Mouse (Mus musculus): ENCODE measurements around the gene Atp4b. TPM values are rescaled to one million over a fixed set of nuclear protein-coding genes. Genes with fewer than 3 reads are reported as not detected.

The Atp4b gene
- total and polyA plus RNA-seq, 2 experiments from 2014 or later = 0.14 TPM; not detected in 1

DNA sequence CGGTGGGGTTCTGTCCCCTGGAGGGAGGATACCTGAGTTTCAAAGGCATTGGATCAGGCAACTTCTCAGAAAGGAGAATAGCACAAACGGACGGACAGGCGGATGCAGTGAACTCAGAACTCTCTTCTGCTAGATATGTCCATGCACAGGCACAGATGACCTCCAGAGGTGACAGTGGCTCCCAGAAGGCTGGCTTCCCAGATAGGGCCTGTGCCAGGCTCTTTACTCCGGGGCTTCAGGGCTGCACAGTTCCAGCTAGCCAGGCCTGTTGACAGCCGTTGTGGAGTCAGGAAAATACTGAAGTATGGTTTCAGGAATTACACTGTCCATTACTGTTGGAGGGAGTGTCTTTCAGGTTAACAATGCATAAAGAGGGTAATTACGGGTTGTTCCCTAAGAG lies 46.6 kb downstream of the Atp4b start:
- peaks cover 15% of the 10 kb centered on the region for H3K4me1 ChIP-seq (ENCODE audit: control insufficient read depth, insufficient read depth)
- ATAC-seq (ENCODE audit: insufficient read depth, low read depth) (peak; percentile 84), DNase-seq (ENCODE audit: low spot score) (no peak)
- no peak overlapping the region for H3K9ac ChIP-seq (replicated peaks; ENCODE audit: low read depth, low read length)
- no peaks in the 10 kb centered on the region for H3K9me3 ChIP-seq (replicated peaks; ENCODE audit: control insufficient read depth, low read length)
- H3K4me3 ChIP-seq (ENCODE audit: low read depth, low read length) = no peak overlapping the region
- H3K27ac ChIP-seq (ENCODE audit: low read depth) = peak overlapping the region; percentile 62
- H3K4me2 ChIP-seq (ENCODE audit: low read depth, low read length) = no peak overlapping the region
- no peaks in the 10 kb centered on the region for H3K27me3 ChIP-seq (ENCODE audit: control insufficient read depth, insufficient read depth, low read length)
- peaks cover 77% of the 10 kb centered on the region for H3K36me3 ChIP-seq (replicated peaks; ENCODE audit: control insufficient read depth, insufficient read depth, low read length)
- 46% methylated on average over 7 of the region's 7 CpGs for WGBS
- no peak for TF ChIP-seq EP300 (IDR thresholded peaks at IDR 0.05; ENCODE audit: low read depth)
- TF ChIP-seq CTCF (IDR thresholded peaks at IDR 0.05; ENCODE audit: low read depth) = no peak

DNA sequence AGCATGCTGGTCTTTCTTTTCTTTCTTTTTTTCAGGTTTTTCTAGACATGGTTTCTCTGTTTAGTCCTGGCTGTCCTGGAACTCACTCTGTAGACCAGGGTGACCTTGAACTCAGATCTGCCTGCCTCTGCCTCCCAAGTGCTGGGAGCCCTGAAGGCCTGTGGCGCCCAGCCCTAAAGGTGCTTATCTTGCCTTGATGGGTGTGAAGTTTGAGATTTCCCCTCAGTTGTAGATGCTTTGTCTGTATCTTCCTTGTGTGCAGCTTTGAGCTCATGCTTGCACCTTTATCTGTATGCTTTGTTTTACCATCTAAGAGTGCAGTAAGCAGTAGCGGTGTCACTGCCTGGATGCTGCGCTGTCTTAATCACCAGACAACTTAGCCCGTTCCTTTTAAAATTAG lies 53.5 kb downstream of the Atp4b start:
- Histone ChIP-seq H3K9me3 (replicated peaks; ENCODE audit: control insufficient read depth, low read length) (no peaks in the 10 kb centered on the region), H3K4me1 (ENCODE audit: control insufficient read depth, insufficient read depth) (peaks cover 12% of the 10 kb centered on the region), H3K27ac (ENCODE audit: low read depth) (no peak overlapping the region), H3K27me3 (ENCODE audit: control insufficient read depth, insufficient read depth, low read length) (no peaks in the 10 kb centered on the region), H3K9ac (replicated peaks; ENCODE audit: low read depth, low read length) (no peak overlapping the region), H3K4me3 (ENCODE audit: low read depth, low read length) (no peak overlapping the region), H3K4me2 (ENCODE audit: low read depth, low read length) (no peak overlapping the region), H3K36me3 (replicated peaks; ENCODE audit: control insufficient read depth, insufficient read depth, low read length) (peaks cover 64% of the 10 kb centered on the region)
- WGBS = 75% methylated on average over 4 of the region's 4 CpGs
- DNase-seq (ENCODE audit: low spot score) = no peak
- TF ChIP-seq EP300 (IDR thresholded peaks at IDR 0.05; ENCODE audit: low read depth) (no peak), CTCF (IDR thresholded peaks at IDR 0.05; ENCODE audit: low read depth) (no peak)
- ATAC-seq (ENCODE audit: insufficient read depth, low read depth) = no peak

DNA sequence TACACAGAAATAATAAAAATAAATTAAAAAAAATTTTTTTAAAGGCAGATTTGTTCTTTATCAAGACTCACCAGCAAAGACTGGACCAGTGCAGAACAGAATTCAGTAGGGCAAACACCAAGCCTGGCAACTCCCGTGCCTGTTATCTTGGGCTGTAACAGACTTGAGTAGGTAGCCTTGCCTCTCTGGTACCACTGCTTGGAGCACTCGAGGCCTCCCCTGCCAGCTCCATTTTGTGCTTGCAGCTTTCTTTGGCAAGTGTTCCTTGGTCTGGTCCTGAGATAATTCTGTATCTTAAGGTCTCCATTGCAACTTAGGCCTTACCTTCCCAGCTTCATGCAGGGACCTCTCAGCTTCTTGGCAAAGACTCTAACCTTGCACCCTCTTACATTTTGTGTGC lies 54.3 kb downstream of the Atp4b start:
- peaks cover 12% of the 10 kb centered on the region for H3K4me1 ChIP-seq (ENCODE audit: control insufficient read depth, insufficient read depth)
- TF ChIP-seq EP300 (IDR thresholded peaks at IDR 0.05; ENCODE audit: low read depth) = no peak
- no peak for TF ChIP-seq CTCF (IDR thresholded peaks at IDR 0.05; ENCODE audit: low read depth)
- peaks cover 56% of the 10 kb centered on the region for H3K36me3 ChIP-seq (replicated peaks; ENCODE audit: control insufficient read depth, insufficient read depth, low read length)
- H3K27me3 ChIP-seq (ENCODE audit: control insufficient read depth, insufficient read depth, low read length) = no peaks in the 10 kb centered on the region
- no peak for DNase-seq (ENCODE audit: low spot score)
- H3K27ac ChIP-seq (ENCODE audit: low read depth) = no peak overlapping the region
- WGBS = 58% methylated on average over 2 of the region's 2 CpGs
- no peaks in the 10 kb centered on the region for H3K9me3 ChIP-seq (replicated peaks; ENCODE audit: control insufficient read depth, low read length)
- H3K4me3 ChIP-seq (ENCODE audit: low read depth, low read length) = no peak overlapping the region
- no peak overlapping the region for H3K4me2 ChIP-seq (ENCODE audit: low read depth, low read length)
- ATAC-seq (ENCODE audit: insufficient read depth, low read depth) = no peak
- H3K9ac ChIP-seq (replicated peaks; ENCODE audit: low read depth, low read length) = no peak overlapping the region

DNA sequence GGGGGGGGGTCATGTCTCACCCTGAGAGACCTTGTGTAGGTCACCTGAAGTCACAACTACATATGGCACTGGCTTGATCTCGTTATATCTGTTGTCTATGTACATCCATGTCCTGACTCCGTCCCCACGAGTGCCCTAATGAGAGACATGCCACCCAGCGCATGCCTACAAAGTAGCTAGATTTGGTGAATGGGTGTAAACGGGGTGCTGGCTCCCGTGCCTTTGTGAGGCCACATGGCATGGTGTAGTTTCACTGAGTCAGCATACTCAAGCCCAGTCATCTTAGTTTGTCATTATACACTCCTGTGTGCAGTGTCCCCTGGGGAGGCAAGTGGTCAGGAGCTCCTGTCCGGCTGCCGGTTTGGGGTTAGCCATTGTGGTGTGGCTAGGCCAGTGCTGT lies 56.0 kb downstream of the Atp4b start:
- no peak for ATAC-seq (ENCODE audit: insufficient read depth, low read depth)
- DNase-seq (ENCODE audit: low spot score) = no peak
- 86% methylated on average over 8 of the region's 8 CpGs for WGBS
- Histone ChIP-seq H3K9ac (replicated peaks; ENCODE audit: low read depth, low read length) (no peak overlapping the region), H3K4me1 (ENCODE audit: control insufficient read depth, insufficient read depth) (peaks cover 12% of the 10 kb centered on the region), H3K9me3 (replicated peaks; ENCODE audit: control insufficient read depth, low read length) (no peaks in the 10 kb centered on the region), H3K4me2 (ENCODE audit: low read depth, low read length) (no peak overlapping the region), H3K36me3 (replicated peaks; ENCODE audit: control insufficient read depth, insufficient read depth, low read length) (peaks cover 44% of the 10 kb centered on the region), H3K4me3 (ENCODE audit: low read depth, low read length) (no peak overlapping the region), H3K27me3 (ENCODE audit: control insufficient read depth, insufficient read depth, low read length) (no peaks in the 10 kb centered on the region), H3K27ac (ENCODE audit: low read depth) (no peak overlapping the region)
- no peak for TF ChIP-seq CTCF (IDR thresholded peaks at IDR 0.05; ENCODE audit: low read depth)
- no peak for TF ChIP-seq EP300 (IDR thresholded peaks at IDR 0.05; ENCODE audit: low read depth)

DNA sequence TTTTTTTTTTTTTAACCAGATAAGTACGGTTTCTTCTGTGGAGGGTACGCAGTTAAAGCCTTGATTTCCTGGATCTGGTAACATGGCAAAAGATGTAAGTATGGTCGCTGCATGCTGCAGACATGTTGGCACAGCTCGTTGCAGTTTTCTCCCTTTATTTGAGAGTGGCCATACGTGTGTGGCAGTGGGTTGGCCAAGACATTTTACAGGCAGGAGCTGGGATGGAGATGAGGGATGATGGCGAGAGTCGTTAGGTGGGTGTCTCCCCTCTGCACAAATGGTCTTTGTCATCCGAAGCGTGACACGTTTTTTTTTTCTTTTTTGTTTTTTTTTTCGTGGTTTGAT lies 57.0 kb downstream of the Atp4b start:
- H3K36me3 ChIP-seq (replicated peaks; ENCODE audit: control insufficient read depth, insufficient read depth, low read length) = peaks cover 36% of the 10 kb centered on the region
- 25% methylated on average over 11 of the region's 11 CpGs for WGBS
- no peaks in the 10 kb centered on the region for H3K27me3 ChIP-seq (ENCODE audit: control insufficient read depth, insufficient read depth, low read length)
- peak overlapping the region; percentile 98 for H3K4me2 ChIP-seq (ENCODE audit: low read depth, low read length)
- H3K9me3 ChIP-seq (replicated peaks; ENCODE audit: control insufficient read depth, low read length) = no peaks in the 10 kb centered on the region
- H3K27ac ChIP-seq (ENCODE audit: low read depth) = no peak overlapping the region
- peak overlapping the region; percentile 95 for H3K9ac ChIP-seq (replicated peaks; ENCODE audit: low read depth, low read length)
- TF ChIP-seq EP300 (IDR thresholded peaks at IDR 0.05; ENCODE audit: low read depth) = no peak
- no peak for TF ChIP-seq CTCF (IDR thresholded peaks at IDR 0.05; ENCODE audit: low read depth)
- no peak for ATAC-seq (ENCODE audit: insufficient read depth, low read depth)
- peak overlapping the region; percentile 78 for H3K4me3 ChIP-seq (ENCODE audit: low read depth, low read length)
- H3K4me1 ChIP-seq (ENCODE audit: control insufficient read depth, insufficient read depth) = peaks cover 12% of the 10 kb centered on the region
- no peak for DNase-seq (ENCODE audit: low spot score)

DNA sequence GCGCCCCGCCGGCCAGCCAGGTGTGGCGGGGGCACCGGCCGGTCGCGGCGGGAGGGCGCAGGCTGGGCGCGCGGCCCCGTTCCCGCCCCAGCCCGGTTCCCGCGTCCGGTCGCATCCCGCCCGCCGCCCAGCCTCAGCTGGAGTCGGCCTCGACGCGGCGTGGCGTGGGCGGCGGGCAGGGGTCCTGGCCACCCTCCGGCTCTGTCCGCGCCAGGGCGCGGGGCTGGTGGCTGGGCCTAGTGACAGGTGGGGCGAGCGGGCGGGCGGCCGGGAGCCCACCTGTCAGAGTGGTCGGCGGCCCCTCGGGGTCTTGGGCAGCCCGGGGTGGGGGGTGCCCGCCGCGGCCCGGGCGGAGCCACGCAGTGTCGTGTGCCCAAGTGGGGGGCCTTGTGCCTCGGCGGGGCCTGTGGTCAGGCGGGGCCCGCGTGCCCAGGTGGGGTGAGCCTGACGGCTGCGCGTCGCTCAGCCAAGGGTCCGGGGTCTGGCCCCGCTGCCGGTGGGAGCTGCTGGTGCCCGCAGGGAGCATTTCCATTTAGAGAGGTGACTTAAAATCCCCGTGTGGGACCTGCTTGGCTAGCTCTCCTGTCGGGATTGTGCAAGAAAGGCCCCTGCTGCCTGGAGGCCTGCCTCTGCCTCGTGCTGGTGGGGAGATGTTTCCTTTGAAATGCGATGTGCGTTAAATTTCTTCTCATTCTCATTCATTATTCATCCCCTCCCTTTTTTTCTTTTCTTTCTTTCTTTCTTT lies 57.6 kb downstream of the Atp4b start:
- Histone ChIP-seq H3K27ac (ENCODE audit: low read depth) (peak overlapping the region; percentile 78), H3K4me1 (ENCODE audit: control insufficient read depth, insufficient read depth) (peaks cover 12% of the 10 kb centered on the region), H3K27me3 (ENCODE audit: control insufficient read depth, insufficient read depth, low read length) (no peaks in the 10 kb centered on the region), H3K4me2 (ENCODE audit: low read depth, low read length) (peak overlapping the region; percentile 98), H3K9ac (replicated peaks; ENCODE audit: low read depth, low read length) (peak overlapping the region; percentile 95), H3K9me3 (replicated peaks; ENCODE audit: control insufficient read depth, low read length) (no peaks in the 10 kb centered on the region), H3K4me3 (ENCODE audit: low read depth, low read length) (peak overlapping the region; percentile 78), H3K36me3 (replicated peaks; ENCODE audit: control insufficient read depth, insufficient read depth, low read length) (peaks cover 30% of the 10 kb centered on the region)
- peak; percentile 42 for ATAC-seq (ENCODE audit: insufficient read depth, low read depth)
- DNase-seq (ENCODE audit: low spot score) = no peak
- WGBS = under 1% methylated on average over 46 of the region's 70 CpGs
- TF ChIP-seq EP300 (IDR thresholded peaks at IDR 0.05; ENCODE audit: low read depth) (no peak), CTCF (IDR thresholded peaks at IDR 0.05; ENCODE audit: low read depth) (no peak)

All from heart, postnatal 0 days (tissue).